Mouse (Mus musculus): ENCODE measurements around the gene Olfr1106.

Olfr1106 gene

GRCm38 (mm10) chr2:87052173-87052572, at the start of gene Olfr1106:
TSS of gene Olfr1106 (minus strand) at chr2:87052273.
- no peak for DNase-seq

- DNase-seq = no peak
Measured at GRCm38 (mm10) chr2:87095908-87096307, 43.8 kb upstream of the Olfr1106 start, which contains the start of gene Olfr1109. TSS of gene Olfr1109 (minus strand) at chr2:87096008.

GRCm38 (mm10) chr2:87075717-87076116, 23.6 kb upstream of the Olfr1106 start, which contains the start of gene Olfr1107:
TSS of gene Olfr1107 (minus strand) at chr2:87075817.
- no peak for DNase-seq

- DNase-seq = no peak
Measured at GRCm38 (mm10) chr2:87036431-87036830, 15.6 kb downstream of the Olfr1106 start, which contains the start of gene Olfr1105. TSS of gene Olfr1105 (minus strand) at chr2:87036531.

- DNase-seq = no peak
Measured at GRCm38 (mm10) chr2:87026980-87027379, 25.1 kb downstream of the Olfr1106 start, which contains the start of gene Olfr1104. TSS of gene Olfr1104 (minus strand) at chr2:87027080.

GRCm38 (mm10) chr2:86998098-86998497, 54.0 kb downstream of the Olfr1106 start, which contains the start of gene Olfr1102:
TSS of gene Olfr1102 (plus strand) at chr2:86998398.
- no peak for DNase-seq

Measured in kidney, adult 8-10 months (tissue).